Mouse (Mus musculus) left cerebral cortex, adult 18-20 months (tissue): ENCODE measurements around the gene Ap2m1. TPM values are rescaled to one million over a fixed set of nuclear protein-coding genes. Genes with fewer than 3 reads are reported as not detected.

ENCODE experiments used
- DNase-seq, 2 experiments: peaks; one replicate each; pipeline ENCODE4 v3.0.0; 2021 to 2022; ENCODE audit warnings: low spot score in 2 of 2, mixed read lengths in 1 of 2
- total RNA-seq, 2 experiments: library from RNA; stranded (reverse); gene quantifications; 2 replicates each; pipeline ENCODE4 v1.2.3; 2021

The Ap2m1 gene
- total RNA-seq, 2 experiments from 2014 or later = 826 to 873 TPM

DNA sequence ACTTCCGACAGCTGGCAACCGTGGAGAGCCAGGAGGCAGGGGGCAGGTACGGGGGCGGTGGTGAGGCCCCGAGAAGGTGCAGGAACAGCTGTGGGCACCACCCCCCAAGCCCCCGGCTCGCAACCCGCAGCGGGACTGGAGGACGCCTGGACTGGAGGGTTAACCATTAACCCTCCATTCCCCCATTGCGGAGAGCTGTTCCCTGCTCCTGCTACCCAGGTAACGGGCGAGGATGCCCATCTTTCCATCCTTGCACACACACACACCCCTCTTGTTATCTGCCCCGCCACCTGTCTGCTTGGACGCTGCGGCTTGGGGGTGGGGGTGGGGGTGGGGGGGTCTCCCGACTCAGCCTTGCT is 55.4 kb downstream of the Ap2m1 start:
- DNase-seq = no peak

DNA sequence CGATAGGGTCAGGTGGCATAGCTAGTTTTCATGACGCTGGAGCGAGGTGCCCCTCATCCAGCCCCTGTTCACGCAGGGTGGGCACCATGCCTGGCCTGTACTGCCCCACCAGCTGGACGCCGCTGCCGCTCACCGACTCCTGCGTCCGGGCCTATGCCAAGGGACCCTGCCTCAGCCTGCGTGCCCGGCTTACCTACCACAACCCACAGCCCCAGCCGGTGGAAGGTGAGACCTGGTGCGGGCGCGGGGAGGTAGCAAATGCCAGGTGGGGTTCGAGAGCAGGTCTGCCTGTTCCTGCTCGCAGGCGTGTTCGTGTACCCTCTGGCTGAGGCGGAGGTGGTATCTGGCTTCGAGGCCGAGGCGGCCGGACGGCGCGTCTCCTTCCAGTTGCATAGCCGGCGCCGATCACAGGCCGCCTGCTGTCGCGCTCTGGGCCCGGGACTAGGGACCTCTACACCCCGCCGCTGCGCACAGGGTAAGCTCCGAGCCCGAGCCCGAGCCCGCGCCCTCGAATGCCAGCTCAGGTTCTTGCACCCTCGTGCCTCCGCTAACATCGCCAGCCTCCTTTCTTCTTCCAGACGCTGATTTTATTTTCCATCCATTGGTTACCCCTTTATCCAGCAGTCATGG is 55.9 kb downstream of the Ap2m1 start:
- DNase-seq = no peak

Other genes starting within 250 kb of the Ap2m1 start
- gene Parl, start 233.1 kb upstream of the Ap2m1 start, total RNA-seq = 10 to 100 TPM; 47.9 to 53.6 TPM
- not detected for gene Cyp2ab1, start 210.1 kb upstream of the Ap2m1 start, total RNA-seq
- gene Abcc5, start 109.1 kb upstream of the Ap2m1 start, total RNA-seq = 100 to 1,000 TPM; 208 to 216 TPM
- gene Eif2b5, start 36.7 kb upstream of the Ap2m1 start, total RNA-seq = 10 to 100 TPM; 55.8 to 65.4 TPM
- 10 to 100 TPM; 57.0 to 57.5 TPM for gene Dvl3, start 18.5 kb upstream of the Ap2m1 start, total RNA-seq
- 100 to 1,000 TPM; 100 to 120 TPM for gene Abcf3, start 13.1 kb downstream of the Ap2m1 start, total RNA-seq
- 10 to 100 TPM; 50.1 to 62.9 TPM for gene Vwa5b2, start 54.0 kb downstream of the Ap2m1 start, total RNA-seq
- 1 to 10 TPM; 1.9 to 2.9 TPM for gene Eef1akmt4, start 76.1 kb downstream of the Ap2m1 start, total RNA-seq
- not detected for gene Gm49333, start 76.1 kb downstream of the Ap2m1 start, total RNA-seq
- 10 to 100 TPM; 11.7 to 13.4 TPM for gene Alg3, start 76.3 kb downstream of the Ap2m1 start, total RNA-seq
- gene Camk2n2, start 85.8 kb downstream of the Ap2m1 start, total RNA-seq = 100 to 1,000 TPM; 189 to 201 TPM
- 10 to 100 TPM; 23.7 to 27.6 TPM for gene Ece2, start 94.3 kb downstream of the Ap2m1 start, total RNA-seq
- 100 to 1,000 TPM; 223 to 226 TPM for gene Psmd2, start 116.2 kb downstream of the Ap2m1 start, total RNA-seq
- 100 to 1,000 TPM; 262 to 265 TPM for gene Eif4g1, start 132.8 kb downstream of the Ap2m1 start, total RNA-seq
- gene Fam131a, start 157.8 kb downstream of the Ap2m1 start, total RNA-seq = 100 to 1,000 TPM; 320 to 327 TPM
- gene Polr2h, start 182.2 kb downstream of the Ap2m1 start, total RNA-seq = 10 to 100 TPM; 27.6 to 30.2 TPM
- gene Clcn2, start 182.3 kb downstream of the Ap2m1 start, total RNA-seq = 10 to 100 TPM; 54.8 to 67.2 TPM
- gene Chrd, start 197.6 kb downstream of the Ap2m1 start, total RNA-seq = 10 to 100 TPM; 39.9 to 47.0 TPM
- gene Thpo, start 199.0 kb downstream of the Ap2m1 start, total RNA-seq = 1 to 10 TPM; 3.7 to 6.0 TPM